Mouse (Mus musculus): ENCODE results near the gene Olfr66. TPM values are rescaled to one million over a fixed set of nuclear protein-coding genes. Genes with fewer than 3 reads are reported as not detected.

The Olfr66 gene
- total and polyA plus RNA-seq, 2 experiments from 2014 or later = not detected

DNA sequence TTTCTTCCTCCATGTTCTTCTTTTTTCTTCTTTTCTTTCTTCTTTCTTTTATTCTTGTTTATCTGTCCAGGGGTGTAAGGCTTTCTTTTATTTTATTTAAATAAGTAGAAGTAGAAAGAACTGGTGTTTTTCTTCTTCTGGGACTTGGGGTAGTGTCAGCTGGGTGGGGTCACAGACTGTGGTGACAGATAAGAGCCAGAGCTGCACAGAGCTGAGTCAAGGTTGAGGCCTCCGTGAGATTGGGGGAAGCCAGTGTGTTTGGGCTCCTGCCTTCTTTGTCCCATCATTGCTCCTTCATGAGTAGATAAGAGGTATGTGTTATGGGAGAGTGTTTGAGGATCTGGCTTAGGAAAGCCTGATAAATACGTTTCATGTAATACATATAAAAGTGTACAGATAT is 27.0 kb downstream of the Olfr66 start:
- H3K27ac ChIP-seq (ENCODE audit: low read depth, low read length) = no peak overlapping the region
- H3K9me3 ChIP-seq (ENCODE audit: low read length) = no peaks in the 10 kb centered on the region
- no peak overlapping the region for H3K9ac ChIP-seq
- no peaks in the 10 kb centered on the region for H3K36me3 ChIP-seq (ENCODE audit: insufficient read depth)
- H3K4me2 ChIP-seq (ENCODE audit: low read depth) = no peak overlapping the region
- no peaks in the 10 kb centered on the region for H3K27me3 ChIP-seq (ENCODE audit: insufficient read depth, low read length)
- ATAC-seq (no peak), DNase-seq (no peak)
- no peak for TF ChIP-seq CTCF (IDR thresholded peaks at IDR 0.05; ENCODE audit: low read depth)
- no peaks in the 10 kb centered on the region for H3K4me1 ChIP-seq (ENCODE audit: insufficient read depth)
- no peak overlapping the region for H3K4me3 ChIP-seq (ENCODE audit: low read depth, low read length)
- WGBS = 69% methylated on average over 2 of the region's 2 CpGs

DNA sequence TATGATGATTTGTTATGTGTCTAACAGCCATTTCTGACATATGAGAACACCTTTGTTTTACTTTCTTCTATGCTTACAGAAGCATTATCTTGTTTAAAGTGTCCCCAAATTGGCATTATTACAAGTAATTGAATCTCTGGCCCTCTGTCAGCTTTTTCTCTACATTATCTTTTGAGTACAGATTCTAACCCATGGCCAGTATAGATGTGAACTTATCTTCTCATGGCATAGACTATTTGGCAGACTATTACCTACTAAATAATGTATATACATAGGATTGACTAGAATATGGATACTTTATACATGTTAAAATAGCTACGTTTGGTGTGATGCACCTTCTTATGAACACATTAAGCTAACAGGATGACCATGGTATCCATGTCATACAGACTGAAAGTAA is 31.4 kb downstream of the Olfr66 start:
- Histone ChIP-seq H3K36me3 (ENCODE audit: insufficient read depth) (no peaks in the 10 kb centered on the region), H3K27ac (ENCODE audit: low read depth, low read length) (no peak overlapping the region), H3K9ac (no peak overlapping the region), H3K4me1 (ENCODE audit: insufficient read depth) (no peaks in the 10 kb centered on the region), H3K27me3 (ENCODE audit: insufficient read depth, low read length) (no peaks in the 10 kb centered on the region), H3K4me3 (ENCODE audit: low read depth, low read length) (no peak overlapping the region), H3K9me3 (ENCODE audit: low read length) (no peaks in the 10 kb centered on the region), H3K4me2 (ENCODE audit: low read depth) (no peak overlapping the region)
- ATAC-seq (no peak), DNase-seq (no peak)
- 61% methylated on average over 1 of the region's 1 CpGs for WGBS
- TF ChIP-seq CTCF (IDR thresholded peaks at IDR 0.05; ENCODE audit: low read depth) = no peak

DNA sequence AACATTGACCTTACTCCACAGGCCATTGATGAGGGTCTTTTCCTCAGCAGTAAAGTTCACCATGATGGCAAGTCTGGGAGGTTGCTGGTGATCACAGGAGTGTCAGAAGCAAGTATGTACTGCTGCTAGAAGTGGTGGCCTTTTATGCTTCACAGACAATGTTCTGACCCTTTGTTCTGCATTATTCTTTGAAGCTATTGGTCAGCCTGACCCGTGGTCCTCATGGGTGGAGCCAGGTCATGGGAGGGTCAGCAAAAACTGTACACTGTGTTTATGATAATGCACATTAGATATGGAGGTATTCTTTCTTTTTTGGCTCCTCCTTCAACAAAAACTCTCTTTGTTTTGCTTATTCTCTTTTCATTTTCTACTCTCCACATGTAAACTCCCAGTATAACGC is 33.0 kb downstream of the Olfr66 start, which contains the start of gene Hbb-y:
Hbb-y (minus strand) TSS at position 127 of the 400 bp plus-strand sequence.
- H3K4me1 ChIP-seq (ENCODE audit: insufficient read depth) = no peaks in the 10 kb centered on the region
- no peaks in the 10 kb centered on the region for H3K27me3 ChIP-seq (ENCODE audit: insufficient read depth, low read length)
- WGBS = 65% methylated on average over 2 of the region's 2 CpGs
- no peaks in the 10 kb centered on the region for H3K9me3 ChIP-seq (ENCODE audit: low read length)
- H3K4me3 ChIP-seq (ENCODE audit: low read depth, low read length) = no peak within 1 kb of the TSS
- no peak within 1 kb of the TSS for H3K27ac ChIP-seq (ENCODE audit: low read depth, low read length)
- no peak for ATAC-seq
- H3K36me3 ChIP-seq (ENCODE audit: insufficient read depth) = no peaks in the 10 kb centered on the region
- no peak within 1 kb of the TSS for H3K4me2 ChIP-seq (ENCODE audit: low read depth)
- no peak within 1 kb of the TSS for H3K9ac ChIP-seq
- TF ChIP-seq CTCF (IDR thresholded peaks at IDR 0.05; ENCODE audit: low read depth) = no peak
- no peak for DNase-seq

DNA sequence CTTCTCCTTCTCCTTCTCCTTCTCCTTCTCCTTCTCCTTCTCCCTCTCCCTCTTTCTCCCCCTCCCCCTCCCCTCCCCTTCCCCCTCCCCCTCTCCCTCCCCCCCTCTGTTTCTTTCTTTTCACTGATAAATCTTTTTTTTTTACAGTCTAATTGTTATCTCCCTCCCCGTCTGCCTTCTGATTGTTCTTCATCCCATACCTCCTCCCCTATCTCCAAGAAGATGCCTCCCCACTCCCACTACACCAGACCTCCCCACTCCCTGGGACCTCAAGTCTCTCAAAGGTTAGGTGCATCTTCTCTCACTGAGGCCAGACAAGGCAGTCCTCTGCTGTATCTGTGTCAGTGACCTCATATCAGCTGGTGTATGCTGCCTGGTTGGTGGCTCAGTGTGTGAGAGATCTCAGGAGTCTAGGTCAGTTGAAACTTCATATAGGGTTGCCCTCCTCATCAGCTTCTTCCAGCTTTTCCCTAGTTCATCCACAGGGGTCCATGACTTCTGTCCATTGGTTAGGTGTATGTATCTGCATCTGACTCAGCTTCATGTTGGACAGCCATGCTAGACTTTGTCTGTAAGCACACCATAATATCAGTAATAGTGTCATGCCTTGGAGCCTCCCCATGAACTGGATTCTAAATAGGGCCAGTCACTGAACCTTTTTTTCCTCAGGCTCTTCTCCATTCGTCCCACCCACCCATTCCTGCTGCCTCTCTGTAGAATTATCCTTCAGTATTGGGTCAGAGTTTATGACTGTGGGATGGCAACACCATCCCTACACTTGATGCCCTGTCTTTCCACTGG is 41.3 kb downstream of the Olfr66 start:
- Histone ChIP-seq H3K4me3 (ENCODE audit: low read depth, low read length) (no peak overlapping the region), H3K27me3 (ENCODE audit: insufficient read depth, low read length) (no peaks in the 10 kb centered on the region), H3K4me1 (ENCODE audit: insufficient read depth) (no peaks in the 10 kb centered on the region), H3K27ac (ENCODE audit: low read depth, low read length) (no peak overlapping the region), H3K9ac (no peak overlapping the region), H3K36me3 (ENCODE audit: insufficient read depth) (no peaks in the 10 kb centered on the region), H3K4me2 (ENCODE audit: low read depth) (no peak overlapping the region), H3K9me3 (ENCODE audit: low read length) (no peaks in the 10 kb centered on the region)
- TF ChIP-seq CTCF (IDR thresholded peaks at IDR 0.05; ENCODE audit: low read depth) = no peak
- ATAC-seq = no peak
- no peak for DNase-seq
- 40% methylated on average over 1 of the region's 2 CpGs for WGBS

DNA sequence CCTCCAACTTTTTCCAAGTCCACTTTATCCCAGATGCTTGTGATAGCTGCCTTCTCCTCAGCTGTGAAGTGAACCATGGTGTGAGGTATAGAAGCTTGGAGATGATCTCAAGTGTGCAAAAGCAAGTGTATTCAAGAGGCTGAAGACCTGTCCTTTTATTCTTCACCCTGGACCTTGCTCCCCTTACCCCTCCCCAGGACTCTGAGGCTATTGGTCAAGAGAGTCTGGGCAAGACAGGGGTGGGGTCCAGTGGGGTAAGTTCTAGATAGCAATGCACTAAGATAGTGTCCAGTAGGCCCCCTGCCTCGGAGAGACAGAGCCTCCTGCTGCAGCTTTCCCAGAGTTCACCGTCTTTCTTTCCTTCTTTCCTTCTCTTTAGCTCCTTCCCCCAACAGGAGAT is 43.0 kb downstream of the Olfr66 start, which contains the start of gene Hbb-bh1:
Hbb-bh1 (minus strand) TSS at position 131 of the 400 bp plus-strand sequence.
- Histone ChIP-seq H3K4me3 (ENCODE audit: low read depth, low read length) (no peak within 1 kb of the TSS), H3K27ac (ENCODE audit: low read depth, low read length) (no peak within 1 kb of the TSS), H3K36me3 (ENCODE audit: insufficient read depth) (no peaks in the 10 kb centered on the region), H3K4me2 (ENCODE audit: low read depth) (no peak within 1 kb of the TSS), H3K9me3 (ENCODE audit: low read length) (no peaks in the 10 kb centered on the region), H3K27me3 (ENCODE audit: insufficient read depth, low read length) (no peaks in the 10 kb centered on the region), H3K9ac (no peak within 1 kb of the TSS), H3K4me1 (ENCODE audit: insufficient read depth) (no peaks in the 10 kb centered on the region)
- no peak for ATAC-seq
- no peak for DNase-seq
- no peak for TF ChIP-seq CTCF (IDR thresholded peaks at IDR 0.05; ENCODE audit: low read depth)
- 79% methylated on average over 2 of the region's 2 CpGs for WGBS

DNA sequence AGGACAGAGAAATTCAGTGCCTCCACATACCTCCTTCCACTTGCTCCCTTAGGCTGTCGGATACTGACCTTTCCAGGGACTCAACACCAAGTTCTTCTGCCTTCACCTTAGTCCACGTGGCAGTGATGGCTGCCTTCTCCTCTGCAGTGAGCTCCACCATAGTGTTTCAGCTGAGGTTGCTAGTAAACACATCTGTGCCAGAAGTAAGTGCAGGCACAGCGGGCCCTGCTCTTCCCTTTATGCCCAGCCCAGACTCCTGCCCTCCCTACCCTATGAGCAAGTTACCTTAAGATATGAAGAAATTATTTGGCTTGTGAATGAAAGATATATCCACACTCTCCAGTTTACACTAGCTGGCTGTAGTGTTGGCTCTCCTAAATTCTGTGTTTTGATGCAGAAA is 45.8 kb downstream of the Olfr66 start, which contains the start of gene Hbb-bh2:
Hbb-bh2 (minus strand) TSS at position 253 of the 400 bp plus-strand sequence.
- DNase-seq = no peak
- TF ChIP-seq CTCF (IDR thresholded peaks at IDR 0.05; ENCODE audit: low read depth) = no peak
- no peak for ATAC-seq
- Histone ChIP-seq H3K27ac (ENCODE audit: low read depth, low read length) (no peak within 1 kb of the TSS), H3K4me3 (ENCODE audit: low read depth, low read length) (no peak within 1 kb of the TSS), H3K4me1 (ENCODE audit: insufficient read depth) (no peaks in the 10 kb centered on the region), H3K4me2 (ENCODE audit: low read depth) (no peak within 1 kb of the TSS), H3K9me3 (ENCODE audit: low read length) (no peaks in the 10 kb centered on the region), H3K36me3 (ENCODE audit: insufficient read depth) (no peaks in the 10 kb centered on the region), H3K27me3 (ENCODE audit: insufficient read depth, low read length) (no peaks in the 10 kb centered on the region), H3K9ac (no peak within 1 kb of the TSS)
- WGBS = 70% methylated on average over 3 of the region's 3 CpGs

Other genes starting within 250 kb of the Olfr66 start
Only the 30 nearest of the 32 such genes appear.
- gene Olfr623, start 222.6 kb downstream of the Olfr66 start, total RNA-seq (2014; rRNA removed) = not detected in 2 replicates
- not detected in 2 replicates for gene Olfr623, start 222.6 kb downstream of the Olfr66 start, polyA plus RNA-seq (2015; fragmentation: Nextera tagmentation; extraction: Ambion mirVana)
- gene Olfr624, start 215.1 kb downstream of the Olfr66 start, total RNA-seq (2014; rRNA removed) = not detected in 2 replicates
- gene Olfr624, start 215.1 kb downstream of the Olfr66 start, polyA plus RNA-seq (2015; fragmentation: Nextera tagmentation; extraction: Ambion mirVana) = not detected in 2 replicates
- gene Olfr625-ps1, start 203.5 kb downstream of the Olfr66 start, total RNA-seq (2014; rRNA removed) = not detected in 2 replicates
- gene Olfr625-ps1, start 203.5 kb downstream of the Olfr66 start, polyA plus RNA-seq (2015; fragmentation: Nextera tagmentation; extraction: Ambion mirVana) = not detected in 2 replicates
- gene Olfr243, start 171.6 kb downstream of the Olfr66 start, total RNA-seq (2014; rRNA removed) = not detected in 2 replicates
- gene Olfr243, start 171.6 kb downstream of the Olfr66 start, polyA plus RNA-seq (2015; fragmentation: Nextera tagmentation; extraction: Ambion mirVana) = not detected in 2 replicates
- not detected in 2 replicates for gene Olfr628, start 155.9 kb downstream of the Olfr66 start, total RNA-seq (2014; rRNA removed)
- gene Olfr628, start 155.9 kb downstream of the Olfr66 start, polyA plus RNA-seq (2015; fragmentation: Nextera tagmentation; extraction: Ambion mirVana) = not detected in 2 replicates
- gene Olfr629, start 141.3 kb downstream of the Olfr66 start, total RNA-seq (2014; rRNA removed) = not detected in 2 replicates
- gene Olfr629, start 141.3 kb downstream of the Olfr66 start, polyA plus RNA-seq (2015; fragmentation: Nextera tagmentation; extraction: Ambion mirVana) = not detected in 2 replicates
- gene Olfr630, start 128.9 kb downstream of the Olfr66 start, total RNA-seq (2014; rRNA removed) = not detected in 2 replicates
- not detected in 2 replicates for gene Olfr630, start 128.9 kb downstream of the Olfr66 start, polyA plus RNA-seq (2015; fragmentation: Nextera tagmentation; extraction: Ambion mirVana)
- gene Olfr69, start 114.7 kb downstream of the Olfr66 start, total RNA-seq (2014; rRNA removed) = not detected in 2 replicates
- not detected in 2 replicates for gene Olfr69, start 114.7 kb downstream of the Olfr66 start, polyA plus RNA-seq (2015; fragmentation: Nextera tagmentation; extraction: Ambion mirVana)
- not detected in 2 replicates for gene Olfr68, start 106.6 kb downstream of the Olfr66 start, total RNA-seq (2014; rRNA removed)
- gene Olfr68, start 106.6 kb downstream of the Olfr66 start, polyA plus RNA-seq (2015; fragmentation: Nextera tagmentation; extraction: Ambion mirVana) = not detected in 2 replicates
- not detected in 2 replicates for gene Olfr67, start 94.4 kb downstream of the Olfr66 start, total RNA-seq (2014; rRNA removed)
- not detected in 2 replicates for gene Olfr67, start 94.4 kb downstream of the Olfr66 start, polyA plus RNA-seq (2015; fragmentation: Nextera tagmentation; extraction: Ambion mirVana)
- 105 and 224 TPM in 2 replicates for gene Hbb-bt, start 72.3 kb downstream of the Olfr66 start, total RNA-seq (2014; rRNA removed)
- gene Hbb-bt, start 72.3 kb downstream of the Olfr66 start, polyA plus RNA-seq (2015; fragmentation: Nextera tagmentation; extraction: Ambion mirVana) = 190 and 259 TPM in 2 replicates
- gene Hbb-bs, start 58.2 kb downstream of the Olfr66 start, total RNA-seq (2014; rRNA removed) = 815 and 1,167 TPM in 2 replicates
- 757 and 1,200 TPM in 2 replicates for gene Hbb-bs, start 58.2 kb downstream of the Olfr66 start, polyA plus RNA-seq (2015; fragmentation: Nextera tagmentation; extraction: Ambion mirVana)
- not detected in 2 replicates for gene Hbb-bh2, start 45.7 kb downstream of the Olfr66 start, total RNA-seq (2014; rRNA removed)
- not detected in 2 replicates for gene Hbb-bh2, start 45.7 kb downstream of the Olfr66 start, polyA plus RNA-seq (2015; fragmentation: Nextera tagmentation; extraction: Ambion mirVana)
- gene Hbb-bh1, start 43.1 kb downstream of the Olfr66 start, total RNA-seq (2014; rRNA removed) = not detected in 2 replicates
- gene Hbb-bh1, start 43.1 kb downstream of the Olfr66 start, polyA plus RNA-seq (2015; fragmentation: Nextera tagmentation; extraction: Ambion mirVana) = not detected in 2 replicates
- 1.0 TPM in 1 of 2 replicates, not detected in the other for gene Hbb-y, start 33.0 kb downstream of the Olfr66 start, total RNA-seq (2014; rRNA removed)
- 0.87 and 1.3 TPM in 2 replicates for gene Hbb-y, start 33.0 kb downstream of the Olfr66 start, polyA plus RNA-seq (2015; fragmentation: Nextera tagmentation; extraction: Ambion mirVana)
- gene Olfr64, start 8.2 kb upstream of the Olfr66 start, total RNA-seq (2014; rRNA removed) = not detected in 2 replicates
- not detected in 2 replicates for gene Olfr64, start 8.2 kb upstream of the Olfr66 start, polyA plus RNA-seq (2015; fragmentation: Nextera tagmentation; extraction: Ambion mirVana)
- not detected in 2 replicates for gene Olfr65, start 17.2 kb upstream of the Olfr66 start, total RNA-seq (2014; rRNA removed)
- gene Olfr65, start 17.2 kb upstream of the Olfr66 start, polyA plus RNA-seq (2015; fragmentation: Nextera tagmentation; extraction: Ambion mirVana) = not detected in 2 replicates
- gene Olfr631, start 42.6 kb upstream of the Olfr66 start, total RNA-seq (2014; rRNA removed) = not detected in 2 replicates
- not detected in 2 replicates for gene Olfr631, start 42.6 kb upstream of the Olfr66 start, polyA plus RNA-seq (2015; fragmentation: Nextera tagmentation; extraction: Ambion mirVana)
- not detected in 2 replicates for gene Olfr632, start 48.1 kb upstream of the Olfr66 start, total RNA-seq (2014; rRNA removed)
- gene Olfr632, start 48.1 kb upstream of the Olfr66 start, polyA plus RNA-seq (2015; fragmentation: Nextera tagmentation; extraction: Ambion mirVana) = not detected in 2 replicates
- not detected in 2 replicates for gene Olfr633, start 58.2 kb upstream of the Olfr66 start, total RNA-seq (2014; rRNA removed)
- gene Olfr633, start 58.2 kb upstream of the Olfr66 start, polyA plus RNA-seq (2015; fragmentation: Nextera tagmentation; extraction: Ambion mirVana) = not detected in 2 replicates
- gene Olfr635, start 84.9 kb upstream of the Olfr66 start, total RNA-seq (2014; rRNA removed) = not detected in 2 replicates
- gene Olfr635, start 84.9 kb upstream of the Olfr66 start, polyA plus RNA-seq (2015; fragmentation: Nextera tagmentation; extraction: Ambion mirVana) = not detected in 2 replicates
- not detected in 2 replicates for gene Olfr638, start 112.5 kb upstream of the Olfr66 start, total RNA-seq (2014; rRNA removed)
- not detected in 2 replicates for gene Olfr638, start 112.5 kb upstream of the Olfr66 start, polyA plus RNA-seq (2015; fragmentation: Nextera tagmentation; extraction: Ambion mirVana)
- gene Olfr639, start 131.1 kb upstream of the Olfr66 start, total RNA-seq (2014; rRNA removed) = not detected in 2 replicates
- not detected in 2 replicates for gene Olfr639, start 131.1 kb upstream of the Olfr66 start, polyA plus RNA-seq (2015; fragmentation: Nextera tagmentation; extraction: Ambion mirVana)
- gene Olfr640, start 139.3 kb upstream of the Olfr66 start, total RNA-seq (2014; rRNA removed) = 0.57 TPM in 1 of 2 replicates, not detected in the other
- not detected in 2 replicates for gene Olfr640, start 139.3 kb upstream of the Olfr66 start, polyA plus RNA-seq (2015; fragmentation: Nextera tagmentation; extraction: Ambion mirVana)
- gene Olfr641, start 149.2 kb upstream of the Olfr66 start, total RNA-seq (2014; rRNA removed) = not detected in 2 replicates
- gene Olfr641, start 149.2 kb upstream of the Olfr66 start, polyA plus RNA-seq (2015; fragmentation: Nextera tagmentation; extraction: Ambion mirVana) = not detected in 2 replicates
- not detected in 2 replicates for gene Olfr642, start 166.4 kb upstream of the Olfr66 start, total RNA-seq (2014; rRNA removed)
- gene Olfr642, start 166.4 kb upstream of the Olfr66 start, polyA plus RNA-seq (2015; fragmentation: Nextera tagmentation; extraction: Ambion mirVana) = not detected in 2 replicates
- not detected in 2 replicates for gene 4930516K23Rik, start 175.2 kb upstream of the Olfr66 start, total RNA-seq (2014; rRNA removed)
- gene 4930516K23Rik, start 175.2 kb upstream of the Olfr66 start, polyA plus RNA-seq (2015; fragmentation: Nextera tagmentation; extraction: Ambion mirVana) = not detected in 2 replicates
- gene Olfr644, start 185.6 kb upstream of the Olfr66 start, total RNA-seq (2014; rRNA removed) = not detected in 2 replicates
- not detected in 2 replicates for gene Olfr644, start 185.6 kb upstream of the Olfr66 start, polyA plus RNA-seq (2015; fragmentation: Nextera tagmentation; extraction: Ambion mirVana)
- not detected in 2 replicates for gene Olfr645, start 199.2 kb upstream of the Olfr66 start, total RNA-seq (2014; rRNA removed)
- gene Olfr645, start 199.2 kb upstream of the Olfr66 start, polyA plus RNA-seq (2015; fragmentation: Nextera tagmentation; extraction: Ambion mirVana) = not detected in 2 replicates
- gene Olfr646, start 218.6 kb upstream of the Olfr66 start, total RNA-seq (2014; rRNA removed) = not detected in 2 replicates
- gene Olfr646, start 218.6 kb upstream of the Olfr66 start, polyA plus RNA-seq (2015; fragmentation: Nextera tagmentation; extraction: Ambion mirVana) = not detected in 2 replicates

All from forebrain, postnatal 0 days (tissue).